26 mouse cellular contexts compared by ENCODE assay signal in genomic region chr2:94163207-94163606, GRCm38 (mm10).
"Had no signal": no experiment of that assay in that cellular context is flagged by ENCODE, and none has a peak within 500 bp of the region (broad histone marks: within the 10 kb centered on the region; RNA-seq: fewer than 3 reads in every experiment).

No protein-coding gene starts in this region.

- H3K4me1 ChIP-seq: limb, embryonic 12.5 days; lung, embryonic 15.5 days; midbrain, embryonic 12.5 days had no signal

- H3K27ac ChIP-seq: limb, embryonic 10.5 days; limb, embryonic 12.5 days; limb, embryonic 13.5 days; limb, embryonic 15.5 days; liver, embryonic 12.5 days; liver, embryonic 13.5 days; liver, embryonic 14.5 days; liver, embryonic 15.5 days; lung, embryonic 15.5 days; macrophage; midbrain, embryonic 10.5 days; midbrain, embryonic 12.5 days; midbrain, embryonic 13.5 days; midbrain, embryonic 15.5 days had no signal

- DNase-seq: left cerebral cortex, postnatal 4 days; liver; liver, embryonic 13.5 days; liver, postnatal 0 days; lung, adult 18-20 months; lung, adult 2 months; lung, embryonic 14.5 days; lung, postnatal 10 days; lung, postnatal 14 days; lung, postnatal 36 days; lung, postnatal 4 days; midbrain, embryonic 14.5 days had no signal

- H3K4me3 ChIP-seq: limb, embryonic 10.5 days; limb, embryonic 12.5 days; limb, embryonic 13.5 days; limb, embryonic 15.5 days; liver, embryonic 12.5 days; liver, embryonic 13.5 days; liver, embryonic 15.5 days; lung, embryonic 15.5 days; midbrain, embryonic 10.5 days; midbrain, embryonic 12.5 days; midbrain, embryonic 13.5 days; midbrain, embryonic 15.5 days; myocyte had no signal
